Mouse (Mus musculus) G1E (cell line): ENCODE measurements at regions not wholly inside any gene's neighbourhood (a gene's known extent, or its start where the extent isn't known, plus 50 kb on each side); places are given as distances from the start of the nearest gene placed in this dataset.

Experiments
- ATAC-seq: 2 replicates; pipeline ENCODE4 v1.8.0; 2016; ENCODE audit warnings: mild to moderate bottlenecking; ENCODE audit not compliant: insufficient number of reproducible peaks, poor library complexity, low FRiP score, severe bottlenecking; ENCODE audit errors: extremely low read depth
- DNase-seq: peaks from one replicate; pipeline ENCODE4 v3.0.0; 2012; ENCODE audit warnings: low spot score
- H3K27me3 ChIP-seq: 2 replicates; pipeline ENCODE4 v1.6.1; 2012; ENCODE audit warnings: mild to moderate bottlenecking, low read length, inconsistent platforms; ENCODE audit not compliant: insufficient read depth
- H3K36me3 ChIP-seq: replicated peaks from 2 replicates; pipeline ENCODE3; 2012; ENCODE audit warnings: mild to moderate bottlenecking, inconsistent platforms
- H3K4me1 ChIP-seq: 2 replicates; pipeline ENCODE4 v1.6.1; 2012; ENCODE audit warnings: low read depth, low read length, inconsistent platforms, mixed read lengths; ENCODE audit not compliant: insufficient read depth
- H3K4me3 ChIP-seq: 2 replicates; pipeline ENCODE4 v1.5.1; 2012; ENCODE audit warnings: low read depth, mild to moderate bottlenecking, inconsistent platforms, low read length, moderate library complexity, mixed read lengths
- H3K9me3 ChIP-seq: replicated peaks from 2 replicates; pipeline ENCODE4 v1.6.1; 2012; ENCODE audit warnings: inconsistent platforms
- CTCF ChIP-seq: IDR thresholded peaks from 2 replicates; pipeline ENCODE4 v1.5.1; 2012; ENCODE audit warnings: low read depth, low read length, inconsistent platforms, mixed read lengths
- GATA1 ChIP-seq: IDR thresholded peaks from 2 replicates; pipeline ENCODE4 v1.6.1; 2012; ENCODE audit warnings: borderline replicate concordance, low read length, inconsistent platforms, mixed read lengths
- GATA2 ChIP-seq: IDR thresholded peaks from 2 replicates; pipeline ENCODE4 v1.6.1; 2012; ENCODE audit warnings: low read depth, low read length, inconsistent platforms, borderline replicate concordance
- POLR2AphosphoS5 ChIP-seq: IDR thresholded peaks from 2 replicates; pipeline ENCODE4 v1.6.1; 2012; ENCODE audit warnings: low read depth, low read length, inconsistent platforms; ENCODE audit not compliant: insufficient replicate concordance
- TAL1 ChIP-seq: conservative IDR thresholded peaks from 2 replicates; pipeline ENCODE4 v1.6.1; 2012; ENCODE audit warnings: low read depth, low read length, inconsistent platforms, mixed read lengths

- no peak for DNase-seq
- H3K27me3 ChIP-seq: no peaks in the 10 kb centered on the region
- no peak overlapping the region for H3K4me3 ChIP-seq
- H3K36me3 ChIP-seq: no peaks in the 10 kb centered on the region
- ATAC-seq: no peak
- H3K4me1 ChIP-seq: no peaks in the 10 kb centered on the region
- peaks cover 6% of the 10 kb centered on the region; the same call in 1 of the 2 replicates for H3K9me3 ChIP-seq
- TF ChIP-seq POLR2AphosphoS5: no peak
- no peak for TF ChIP-seq CTCF
- no peak for TF ChIP-seq GATA2
- no peak for TF ChIP-seq TAL1
- no peak for TF ChIP-seq GATA1
Observed at GRCm38 (mm10) chr17:88268802-88269201, 171.7 kb upstream of the Foxn2 start.

- H3K9me3 ChIP-seq: peaks cover 6% of the 10 kb centered on the region; the same call in 1 of the 2 replicates
- H3K36me3 ChIP-seq: no peaks in the 10 kb centered on the region
- ATAC-seq (no peak), DNase-seq (no peak)
- no peak overlapping the region for H3K4me3 ChIP-seq
- no peaks in the 10 kb centered on the region for H3K27me3 ChIP-seq
- no peak for TF ChIP-seq TAL1
- TF ChIP-seq POLR2AphosphoS5: no peak
- no peak for TF ChIP-seq GATA1
- H3K4me1 ChIP-seq: no peaks in the 10 kb centered on the region
Observed at GRCm38 (mm10) chr17:88270896-88271295, 169.6 kb upstream of the Foxn2 start.

GRCm38 (mm10) chr17:88272161-88272560 lies 168.3 kb upstream of the Foxn2 start:
- Histone ChIP-seq H3K36me3 (no peaks in the 10 kb centered on the region), H3K9me3 (peaks cover 4% of the 10 kb centered on the region; the same call in 1 of the 2 replicates), H3K27me3 (no peaks in the 10 kb centered on the region), H3K4me1 (no peaks in the 10 kb centered on the region), H3K4me3 (no peak overlapping the region)
- ATAC-seq (no peak), DNase-seq (no peak)
- TF ChIP-seq CTCF: no peak
- no peak for TF ChIP-seq GATA1
- TF ChIP-seq GATA2: no peak
- TF ChIP-seq POLR2AphosphoS5: no peak
- no peak for TF ChIP-seq TAL1

- no peak for TF ChIP-seq CTCF
- no peak for TF ChIP-seq POLR2AphosphoS5
- TF ChIP-seq GATA2: no peak
- no peaks in the 10 kb centered on the region for H3K4me1 ChIP-seq
- peaks cover 6% of the 10 kb centered on the region for H3K9me3 ChIP-seq
- H3K27me3 ChIP-seq: no peaks in the 10 kb centered on the region
- DNase-seq: no peak
- no peaks in the 10 kb centered on the region for H3K36me3 ChIP-seq
- no peak for ATAC-seq
- H3K4me3 ChIP-seq: no peak overlapping the region
Observed at GRCm38 (mm10) chr17:88273520-88273919, 167.0 kb upstream of the Foxn2 start.

- no peak for ATAC-seq
- no peak for DNase-seq
- H3K27me3 ChIP-seq: no peaks in the 10 kb centered on the region
- H3K9me3 ChIP-seq: peaks cover 6% of the 10 kb centered on the region
- H3K4me3 ChIP-seq: no peak overlapping the region
- H3K36me3 ChIP-seq: no peaks in the 10 kb centered on the region
- no peak for TF ChIP-seq GATA1
- no peak for TF ChIP-seq GATA2
- no peak for TF ChIP-seq CTCF
- no peak for TF ChIP-seq POLR2AphosphoS5
- TF ChIP-seq TAL1: no peak
- no peaks in the 10 kb centered on the region for H3K4me1 ChIP-seq
Observed at GRCm38 (mm10) chr17:88274003-88274698, 166.4 kb upstream of the Foxn2 start.

GRCm38 (mm10) chr17:88274720-88275433 lies 165.6 kb upstream of the Foxn2 start:
- no peaks in the 10 kb centered on the region for H3K36me3 ChIP-seq
- no peak for TF ChIP-seq TAL1
- TF ChIP-seq POLR2AphosphoS5: no peak
- no peak for TF ChIP-seq CTCF
- TF ChIP-seq GATA1: no peak
- no peak for TF ChIP-seq GATA2
- DNase-seq (no peak), ATAC-seq (no peak)
- no peaks in the 10 kb centered on the region for H3K4me1 ChIP-seq
- H3K27me3 ChIP-seq: no peaks in the 10 kb centered on the region
- no peak overlapping the region for H3K4me3 ChIP-seq
- peaks cover 6% of the 10 kb centered on the region for H3K9me3 ChIP-seq
